Mouse (Mus musculus): ENCODE results near the gene Cfl1.

The Cfl1 gene

GRCm38 (mm10) chr19:5463791-5464562 is 26.3 kb upstream of the Cfl1 start:
- no peak for DNase-seq (ENCODE audit: extremely low read depth, low read depth, low spot score)

DNA sequence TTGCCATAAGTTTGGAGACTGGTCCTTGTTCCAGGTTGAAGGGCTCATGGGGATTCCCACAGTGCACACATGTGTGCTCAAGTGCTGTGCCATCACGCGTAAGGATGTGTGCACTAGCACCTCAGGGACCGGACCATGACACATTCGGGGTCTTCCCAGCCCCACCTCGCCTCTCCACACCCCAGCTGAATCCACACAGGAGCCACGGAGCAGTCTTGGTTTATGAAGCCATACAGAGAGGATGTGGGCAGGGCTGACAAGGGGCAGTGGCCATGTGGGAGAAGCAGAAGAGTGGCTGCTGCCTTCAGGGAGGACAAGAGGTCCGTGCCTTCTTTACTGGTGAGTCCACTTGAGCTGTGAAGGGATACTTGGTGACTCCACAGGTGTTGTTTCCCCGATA is 25.2 kb upstream of the Cfl1 start:
- no peak for DNase-seq (ENCODE audit: extremely low read depth, low read depth, low spot score)

DNA sequence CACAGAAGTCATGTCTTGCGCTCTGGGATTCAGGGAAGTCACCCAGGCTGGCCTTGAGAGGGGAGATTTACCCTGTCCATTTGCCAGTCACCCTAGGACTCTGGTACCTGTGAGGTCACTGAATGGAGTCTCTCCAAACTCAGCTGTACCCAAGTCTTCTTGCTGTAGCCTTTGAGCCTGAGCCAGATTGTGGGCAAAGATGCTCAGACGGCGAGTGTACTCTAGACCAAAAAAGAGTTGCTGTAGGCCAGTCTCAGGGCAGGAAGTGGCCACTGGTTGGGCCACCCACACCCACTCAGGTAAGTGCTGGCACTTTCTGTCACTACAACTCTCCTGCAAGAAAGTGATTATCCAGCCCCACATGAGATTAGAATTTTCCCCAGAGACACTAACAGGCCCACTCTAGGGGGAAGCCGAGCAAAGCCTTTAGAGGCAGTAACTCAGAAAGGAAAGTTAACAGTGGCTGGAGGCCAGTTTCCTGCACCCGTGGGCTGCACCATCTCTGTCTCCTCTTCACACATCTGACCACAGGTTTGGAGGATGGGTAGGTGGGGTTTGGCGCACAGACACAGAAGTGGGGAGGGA is 23.2 kb upstream of the Cfl1 start:
- DNase-seq (ENCODE audit: extremely low read depth, low read depth, low spot score), result no peak

DNA sequence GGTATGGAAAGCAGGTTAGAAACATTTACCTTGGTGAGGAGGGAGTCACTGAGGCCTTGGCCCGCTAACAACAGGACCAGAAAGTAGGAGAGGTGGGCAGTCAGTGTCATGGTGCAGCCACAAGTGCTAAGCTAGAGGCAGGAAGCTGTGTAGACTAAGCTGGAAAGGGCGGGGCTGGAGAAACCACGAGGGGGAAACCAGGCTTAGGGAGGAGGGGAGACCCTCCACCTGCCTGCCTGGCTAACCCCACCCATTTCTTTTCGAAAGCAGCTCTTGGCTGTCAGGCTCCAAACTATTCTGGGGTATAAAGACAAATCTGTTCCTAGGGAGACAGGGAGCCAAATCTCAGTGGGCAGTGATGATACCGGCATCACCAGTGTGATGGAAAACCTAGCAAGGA is 21.9 kb upstream of the Cfl1 start, which contains the start of gene Ctsw:
Gene Ctsw, minus strand, starts transcription at position 134 of the 400 bp plus-strand sequence.
- no peak for DNase-seq (ENCODE audit: extremely low read depth, low read depth, low spot score)

DNA sequence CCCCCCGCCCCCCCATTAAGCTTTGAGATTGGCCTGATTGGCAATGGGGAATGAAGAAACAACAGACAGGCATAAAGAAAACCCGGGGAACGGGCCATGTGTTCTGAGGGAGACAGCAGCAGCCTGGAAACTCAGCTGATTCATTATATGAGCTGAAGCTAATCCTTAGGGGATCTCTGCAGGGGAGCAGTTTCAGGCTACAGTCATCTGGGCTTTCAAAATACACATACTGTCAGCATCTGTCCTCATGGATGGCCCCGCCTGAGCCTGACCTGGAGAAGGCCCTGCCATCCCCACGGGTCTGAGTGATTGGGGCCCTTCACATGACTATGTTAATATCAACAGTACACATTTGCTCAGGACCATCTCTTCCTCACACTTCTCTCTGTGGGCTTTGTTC is 18.4 kb upstream of the Cfl1 start:
- DNase-seq (ENCODE audit: extremely low read depth, low read depth, low spot score), result no peak

- no peak for DNase-seq (ENCODE audit: extremely low read depth, low read depth, low spot score)
These were observed 17.4 kb upstream of the Cfl1 start for GRCm38 (mm10) chr19:5472857-5473256.

GRCm38 (mm10) chr19:5473720-5474119 is 16.5 kb upstream of the Cfl1 start, which contains the start of gene Efemp2:
Gene Efemp2 (plus strand): TSS chr19:5473954.
- no peak for DNase-seq (ENCODE audit: extremely low read depth, low read depth, low spot score)

DNA sequence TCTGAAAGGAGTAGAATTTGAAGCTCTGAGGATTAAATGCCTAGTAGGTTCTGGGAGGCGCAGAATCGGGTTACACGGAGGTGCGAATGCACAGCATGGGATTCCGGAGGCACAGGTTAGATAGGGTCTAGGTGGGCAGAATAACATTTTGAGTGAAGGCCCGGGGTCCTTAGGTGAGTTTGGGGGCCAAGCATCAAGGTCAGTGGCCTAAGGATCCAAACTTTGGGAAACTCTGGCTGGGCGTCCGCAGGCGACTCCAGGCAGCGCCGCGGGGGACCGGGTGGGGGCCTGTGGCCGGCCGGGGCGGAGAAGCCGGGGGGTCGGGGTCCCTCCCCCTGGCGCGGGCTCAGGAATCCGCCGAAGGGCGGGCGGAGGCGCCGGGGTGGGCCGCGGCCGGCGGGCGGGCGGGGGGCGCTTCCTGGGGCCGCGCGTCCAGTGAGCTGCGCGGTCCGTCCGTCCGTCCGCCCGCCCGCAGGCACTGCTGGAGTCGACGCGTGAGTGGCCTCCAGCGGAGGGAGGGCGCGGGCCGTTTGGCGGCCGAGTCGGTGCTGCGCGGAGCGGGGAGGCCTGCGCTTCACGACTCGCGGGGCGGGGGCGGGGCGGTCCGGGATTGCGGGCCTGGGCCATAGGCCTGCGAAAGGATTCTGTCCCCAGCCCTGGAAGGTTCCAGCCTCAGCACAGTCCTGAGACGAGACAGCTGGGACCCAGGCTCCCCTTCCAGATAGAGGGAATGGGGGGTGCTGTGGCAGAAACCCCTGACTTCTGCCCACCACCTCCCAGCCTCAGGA is 15.8 kb upstream of the Cfl1 start:
- DNase-seq (ENCODE audit: extremely low read depth, low read depth, low spot score), result no peak

DNA sequence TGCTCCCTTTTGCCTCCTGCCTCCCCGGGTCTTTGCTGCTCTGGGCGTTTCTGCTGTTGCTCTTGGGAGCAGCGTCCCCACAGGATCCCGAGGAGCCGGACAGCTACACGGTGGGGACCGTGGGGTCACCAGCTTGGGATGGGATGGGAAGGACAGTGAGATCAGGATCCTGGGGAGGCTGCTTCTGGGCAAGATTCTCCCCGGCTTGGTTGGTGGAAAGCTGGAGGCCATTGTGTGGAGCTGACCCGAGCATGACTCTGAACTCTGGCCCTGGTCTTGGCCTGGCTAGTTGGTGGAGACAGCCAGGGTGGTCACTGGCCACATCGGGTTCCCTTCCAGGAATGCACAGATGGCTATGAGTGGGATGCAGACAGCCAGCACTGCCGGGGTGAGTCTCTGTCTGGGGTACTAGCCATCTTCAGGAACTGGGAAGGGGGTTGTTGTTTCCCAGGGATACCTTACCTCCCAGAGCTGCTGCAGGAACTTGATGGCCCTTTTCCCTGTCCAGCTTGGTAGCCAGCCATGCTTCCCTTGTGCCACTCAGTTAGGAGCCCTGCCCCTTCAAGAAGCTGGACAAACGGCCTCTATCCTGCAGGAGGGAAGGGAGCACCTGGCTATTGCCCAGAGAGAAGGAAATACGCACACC is 15.1 kb upstream of the Cfl1 start:
- DNase-seq (ENCODE audit: extremely low read depth, low read depth, low spot score), result no peak

- no peak for DNase-seq (ENCODE audit: extremely low read depth, low read depth, low spot score)
These were observed 13.1 kb upstream of the Cfl1 start for GRCm38 (mm10) chr19:5477004-5477667.

DNA sequence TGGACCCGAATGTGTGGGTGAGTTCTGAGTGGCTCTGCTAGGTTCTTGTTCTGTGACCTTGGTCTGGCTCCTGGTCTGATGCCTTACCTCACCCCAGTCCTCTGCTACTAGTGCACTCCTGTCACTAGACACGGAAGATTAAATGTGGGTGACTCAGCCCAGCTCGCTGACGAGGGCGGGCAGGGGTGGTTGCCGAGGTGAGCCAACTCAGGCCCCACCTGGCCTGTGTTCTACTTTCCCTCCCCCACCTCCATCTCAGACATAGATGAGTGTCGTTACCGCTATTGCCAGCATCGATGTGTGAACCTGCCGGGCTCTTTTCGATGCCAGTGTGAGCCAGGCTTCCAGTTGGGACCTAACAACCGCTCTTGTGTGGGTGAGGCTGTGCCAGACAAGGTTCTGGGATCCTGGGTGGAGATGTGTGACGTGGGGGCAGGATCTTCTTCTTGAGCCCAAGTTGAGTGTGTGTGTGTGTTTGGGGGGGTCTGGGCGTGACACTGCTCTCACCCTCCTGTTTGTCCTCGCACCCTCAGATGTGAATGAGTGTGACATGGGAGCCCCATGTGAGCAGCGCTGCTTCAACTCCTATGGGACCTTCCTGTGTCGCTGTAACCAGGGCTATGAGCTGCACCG is 12.5 kb upstream of the Cfl1 start:
- no peak for DNase-seq (ENCODE audit: extremely low read depth, low read depth, low spot score)

GRCm38 (mm10) chr19:5480016-5480415 is 10.2 kb upstream of the Cfl1 start:
- DNase-seq (ENCODE audit: extremely low read depth, low read depth, low spot score), result no peak

DNA sequence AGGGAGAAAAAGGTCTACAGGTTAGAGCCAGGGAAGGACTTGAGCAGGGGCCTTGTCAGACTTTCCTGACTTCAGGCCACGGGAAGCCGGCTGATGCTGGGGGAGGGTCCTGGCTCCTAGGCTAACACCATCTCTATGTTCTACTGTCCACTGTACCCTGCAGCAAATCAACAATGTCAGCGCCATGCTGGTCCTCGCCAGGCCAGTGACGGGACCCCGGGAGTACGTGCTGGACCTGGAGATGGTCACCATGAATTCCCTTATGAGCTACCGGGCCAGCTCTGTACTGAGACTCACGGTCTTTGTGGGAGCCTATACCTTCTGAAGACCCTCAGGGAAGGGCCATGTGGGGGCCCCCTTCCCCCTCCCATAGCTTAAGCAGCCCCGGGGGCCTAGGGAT is 8.9 kb upstream of the Cfl1 start:
- DNase-seq (ENCODE audit: extremely low read depth, low read depth, low spot score), result no peak

- no peak for DNase-seq (ENCODE audit: extremely low read depth, low read depth, low spot score)
These were observed 6.6 kb upstream of the Cfl1 start for GRCm38 (mm10) chr19:5483386-5484359.

GRCm38 (mm10) chr19:5484496-5484895 is 5.8 kb upstream of the Cfl1 start:
- no peak for DNase-seq (ENCODE audit: extremely low read depth, low read depth, low spot score)

DNA sequence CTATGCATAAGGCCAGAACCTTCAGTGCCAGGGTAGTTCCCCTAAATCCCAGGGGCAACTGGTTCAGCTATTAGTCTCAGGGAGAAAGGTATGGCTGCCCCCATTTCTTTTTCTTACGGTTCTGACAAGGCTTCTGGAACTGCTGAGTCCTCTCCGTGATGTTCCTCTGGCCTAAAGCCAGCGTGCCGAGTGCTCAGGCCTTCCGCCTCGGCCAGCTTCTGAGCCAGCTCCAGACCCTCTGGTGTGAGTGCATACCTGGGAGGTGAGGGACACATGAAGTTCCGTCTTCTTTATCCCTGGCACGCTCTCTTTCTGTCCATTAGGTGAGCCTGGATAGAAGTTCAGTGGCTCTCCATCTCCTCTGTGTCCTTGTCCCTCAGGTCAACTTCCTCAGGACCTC is 4.9 kb upstream of the Cfl1 start:
- DNase-seq (ENCODE audit: extremely low read depth, low read depth, low spot score), result no peak

DNA sequence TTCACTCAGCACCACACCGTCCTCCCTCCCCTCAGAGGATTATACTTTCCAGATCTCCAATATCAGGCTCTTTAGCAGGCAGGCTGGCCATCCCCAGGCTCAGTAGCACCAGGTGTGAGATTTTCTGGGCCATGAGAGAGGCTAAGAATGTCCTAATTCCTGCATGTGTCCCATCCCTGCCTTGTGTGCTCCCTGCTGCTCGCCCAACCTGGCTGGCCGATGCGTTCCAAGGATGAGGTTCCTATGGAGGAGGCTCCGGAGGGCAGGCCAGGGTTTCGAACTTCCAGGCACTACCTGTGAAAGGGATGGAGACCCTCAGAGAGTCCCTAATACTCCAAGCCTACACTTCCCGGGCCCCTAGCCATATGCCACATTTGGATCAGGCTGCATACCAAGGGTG is 4.4 kb upstream of the Cfl1 start:
- DNase-seq (ENCODE audit: extremely low read depth, low read depth, low spot score), result no peak

- DNase-seq (ENCODE audit: extremely low read depth, low read depth, low spot score), result no peak
These were observed 4.0 kb upstream of the Cfl1 start for GRCm38 (mm10) chr19:5486286-5486685.

DNA sequence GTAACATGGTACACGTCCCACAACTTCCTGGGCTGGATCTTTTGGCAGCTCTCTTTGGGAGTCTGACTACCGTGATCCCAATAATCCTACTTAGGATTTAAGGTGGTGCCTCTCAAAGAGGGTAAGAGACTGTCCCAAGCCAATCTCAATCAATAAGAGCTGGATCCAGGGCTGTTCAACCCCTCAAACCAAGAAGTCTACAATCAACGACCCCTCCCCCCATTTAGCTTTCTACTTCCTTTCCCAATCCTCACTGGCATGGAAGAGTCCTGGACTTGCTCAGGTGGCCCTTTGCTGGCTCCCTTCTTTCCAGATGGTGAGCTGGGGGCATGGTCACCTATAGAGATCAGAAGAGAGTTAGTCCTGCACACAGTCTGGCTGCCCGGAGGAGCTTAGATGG is 3.5 kb upstream of the Cfl1 start:
- DNase-seq (ENCODE audit: extremely low read depth, low read depth, low spot score), result no peak

Data from fat pad, adult 2 months (tissue).